22 mouse cellular contexts compared by ENCODE assay signal in genomic region chr13:94168319-94168718, GRCm38 (mm10).
"Had no signal": no experiment of that assay in that cellular context is flagged by ENCODE, and none has a peak within 500 bp of the region (broad histone marks: within the 10 kb centered on the region; RNA-seq: fewer than 3 reads in every experiment).

No protein-coding gene starts in this region.

- H3K36me3 ChIP-seq: heart, embryonic 12.5 days; hindbrain, embryonic 10.5 days; hindbrain, embryonic 12.5 days; intestine, embryonic 15.5 days; limb, embryonic 13.5 days; limb, embryonic 15.5 days; liver, embryonic 12.5 days had no signal

- H3K27ac ChIP-seq: heart, adult 2 months; hindbrain, embryonic 10.5 days; hindbrain, embryonic 12.5 days; hindbrain, embryonic 14.5 days; intestine, embryonic 15.5 days; limb, embryonic 13.5 days; limb, embryonic 15.5 days; liver, embryonic 12.5 days; liver, embryonic 14.5 days had no signal

- H3K4me2 ChIP-seq: heart, embryonic 12.5 days; hindbrain, embryonic 12.5 days; hindbrain, embryonic 14.5 days; intestine, embryonic 15.5 days; limb, embryonic 13.5 days; limb, embryonic 15.5 days; liver, embryonic 12.5 days had no signal

- H3K4me3 ChIP-seq: heart, adult 2 months; heart, embryonic 12.5 days; hindbrain, embryonic 10.5 days; hindbrain, embryonic 12.5 days; intestine, embryonic 15.5 days; limb, embryonic 13.5 days; limb, embryonic 15.5 days; liver, embryonic 12.5 days had no signal

- DNase-seq: gastrocnemius, postnatal 14 days; gastrocnemius, postnatal 36 days; heart, adult 11 months; heart, adult 2 months; heart, postnatal 10 days; heart, postnatal 4 days; kidney, adult 18-20 months; kidney, adult 8-10 months; kidney, postnatal 10 days; kidney, postnatal 36 days; layer of hippocampus, adult 9-11 months; layer of hippocampus, postnatal 36 days; left cerebral cortex, postnatal 4 days had no signal

- H3K27me3 ChIP-seq: heart, embryonic 12.5 days; intestine, embryonic 15.5 days had no signal

- H3K4me1 ChIP-seq: intestine, embryonic 15.5 days had no signal
